Mouse (Mus musculus) E14TG2a.4 (cell line): ENCODE measurements around the gene Glg1.

Experiments used
- H3K27me3 ChIP-seq: 2 replicates; pipeline ENCODE4 v1.6.1; 2014; ENCODE audit warnings: low read length, control low read depth; ENCODE audit not compliant: insufficient read depth
- H3K36me3 ChIP-seq: 2 replicates; pipeline ENCODE4 v1.6.1; 2014; ENCODE audit warnings: low read length, control low read depth; ENCODE audit not compliant: insufficient read depth
- H3K4me1 ChIP-seq: replicated peaks from 2 replicates; pipeline ENCODE4 v1.6.1; 2014; ENCODE audit warnings: low read depth, low read length, control low read depth
- H3K4me3 ChIP-seq: replicated peaks from 2 replicates; pipeline ENCODE4 v1.5.1; 2014; ENCODE audit warnings: mild to moderate bottlenecking, low read length
- H3K9me3 ChIP-seq: 2 replicates; pipeline ENCODE4 v1.6.1; 2014; ENCODE audit warnings: low read length, control low read depth
- CTCF ChIP-seq: conservative IDR thresholded peaks from 2 replicates; pipeline ENCODE4 v1.5.1; 2014; ENCODE audit warnings: low read length
- NANOG ChIP-seq: IDR thresholded peaks from 2 replicates; pipeline ENCODE4 v1.6.1; 2014; ENCODE audit warnings: borderline replicate concordance, low read length, mixed read lengths
- POU5F1 ChIP-seq: IDR thresholded peaks from 2 replicates; pipeline ENCODE4 v1.6.1; 2014; ENCODE audit warnings: low read length, borderline replicate concordance

The Glg1 gene

GRCm38 (mm10) chr8:111142521-111142920 lies 116.5 kb downstream of the Glg1 start:
- TF ChIP-seq NANOG (no peak), POU5F1 (no peak), CTCF (no peak)
- no peaks in the 10 kb centered on the region for H3K9me3 ChIP-seq
- no peak overlapping the region for H3K4me3 ChIP-seq
- 0 out of 2 replicates have a peak, but pooled peaks cover 2% of the 10 kb centered on the region for H3K27me3 ChIP-seq
- H3K4me1 ChIP-seq = peaks cover 19% of the 10 kb centered on the region
- peaks cover 42% of the 10 kb centered on the region for H3K36me3 ChIP-seq

- peaks cover 94% of the 10 kb centered on the region for H3K36me3 ChIP-seq
- no peaks in the 10 kb centered on the region for H3K27me3 ChIP-seq
- H3K4me3 ChIP-seq = no peak overlapping the region
- TF ChIP-seq CTCF (no peak), POU5F1 (no peak), NANOG (no peak)
- H3K4me1 ChIP-seq = no peaks in the 10 kb centered on the region
- no peaks in the 10 kb centered on the region for H3K9me3 ChIP-seq
Observed at GRCm38 (mm10) chr8:111130756-111131155, 128.3 kb downstream of the Glg1 start.

- Histone ChIP-seq H3K27me3 (no peaks in the 10 kb centered on the region), H3K9me3 (no peaks in the 10 kb centered on the region), H3K4me1 (no peaks in the 10 kb centered on the region), H3K4me3 (no peak overlapping the region), H3K36me3 (peaks cover 83% of the 10 kb centered on the region)
- TF ChIP-seq NANOG (no peak), CTCF (no peak), POU5F1 (no peak)
Observed at GRCm38 (mm10) chr8:111119481-111119880, 139.5 kb downstream of the Glg1 start.

- peaks cover 65% of the 10 kb centered on the region for H3K36me3 ChIP-seq
- no peaks in the 10 kb centered on the region for H3K4me1 ChIP-seq
Observed at GRCm38 (mm10) chr8:111114891-111115290, 144.1 kb downstream of the Glg1 start.

More at GRCm38 (mm10) chr8:111114891-111115290, 144.1 kb downstream of the Glg1 start:
- H3K27me3 ChIP-seq = no peaks in the 10 kb centered on the region
- no peak overlapping the region for H3K4me3 ChIP-seq
- no peak for TF ChIP-seq POU5F1
- no peak for TF ChIP-seq CTCF
- TF ChIP-seq NANOG = no peak
- H3K9me3 ChIP-seq = no peaks in the 10 kb centered on the region
